Mouse (Mus musculus): ENCODE data around the gene Pigf.
"Not testable (repeated sequence)": the region's sequence is repeated elsewhere in the genome, so short reads cannot be mapped to it uniquely, and the experiment has no call there.

The Pigf gene

GRCm38 (mm10) chr17:87025269-87025949 is at the start of gene Pigf, which contains the start of gene Cript:
TSS of gene Pigf (minus strand) at chr17:87025406.
TSS of gene Cript (plus strand) at chr17:87025550.
- peak; percentile 86 for DNase-seq (ENCODE audit: extremely low spot score, low read depth, low spot score)

GRCm38 (mm10) chr17:87073470-87073869 is 48.3 kb upstream of the Pigf start:
- DNase-seq (ENCODE audit: extremely low spot score, low read depth, low spot score): no peak

GRCm38 (mm10) chr17:87072766-87073440 is 47.7 kb upstream of the Pigf start:
- DNase-seq (ENCODE audit: extremely low spot score, low read depth, low spot score): no peak

GRCm38 (mm10) chr17:87072183-87072582 is 47.0 kb upstream of the Pigf start:
- DNase-seq (ENCODE audit: extremely low spot score, low read depth, low spot score): not testable (repeated sequence)

- DNase-seq (ENCODE audit: extremely low spot score, low read depth, low spot score): no peak
Measured at GRCm38 (mm10) chr17:87068997-87069396, 43.8 kb upstream of the Pigf start.

GRCm38 (mm10) chr17:87063969-87064368 is 38.8 kb upstream of the Pigf start:
- DNase-seq (ENCODE audit: extremely low spot score, low read depth, low spot score): no peak

GRCm38 (mm10) chr17:87063461-87063860 is 38.3 kb upstream of the Pigf start:
- DNase-seq (ENCODE audit: extremely low spot score, low read depth, low spot score): no peak

- DNase-seq (ENCODE audit: extremely low spot score, low read depth, low spot score): no peak
Measured at GRCm38 (mm10) chr17:87062639-87063038, 37.4 kb upstream of the Pigf start.

GRCm38 (mm10) chr17:87057486-87058266 is 32.5 kb upstream of the Pigf start:
- DNase-seq (ENCODE audit: extremely low spot score, low read depth, low spot score): no peak

- no peak for DNase-seq (ENCODE audit: extremely low spot score, low read depth, low spot score)
Measured at GRCm38 (mm10) chr17:87056761-87057160, 31.6 kb upstream of the Pigf start.

- DNase-seq (ENCODE audit: extremely low spot score, low read depth, low spot score): no peak
Measured at GRCm38 (mm10) chr17:87055663-87056062, 30.5 kb upstream of the Pigf start.

GRCm38 (mm10) chr17:87055051-87055459 is 29.8 kb upstream of the Pigf start:
- DNase-seq (ENCODE audit: extremely low spot score, low read depth, low spot score): no peak

GRCm38 (mm10) chr17:87053921-87054320 is 28.7 kb upstream of the Pigf start:
- DNase-seq (ENCODE audit: extremely low spot score, low read depth, low spot score): no peak

GRCm38 (mm10) chr17:87052432-87052831 is 27.2 kb upstream of the Pigf start:
- DNase-seq (ENCODE audit: extremely low spot score, low read depth, low spot score): no peak

- DNase-seq (ENCODE audit: extremely low spot score, low read depth, low spot score): no peak
Measured at GRCm38 (mm10) chr17:87051652-87052051, 26.4 kb upstream of the Pigf start.

- no peak for DNase-seq (ENCODE audit: extremely low spot score, low read depth, low spot score)
Measured at GRCm38 (mm10) chr17:87050469-87051175, 25.4 kb upstream of the Pigf start.

- DNase-seq (ENCODE audit: extremely low spot score, low read depth, low spot score): no peak
Measured at GRCm38 (mm10) chr17:87049696-87050095, 24.5 kb upstream of the Pigf start.

- no peak for DNase-seq (ENCODE audit: extremely low spot score, low read depth, low spot score)
Measured at GRCm38 (mm10) chr17:87044796-87045195, 19.6 kb upstream of the Pigf start.

GRCm38 (mm10) chr17:87044364-87044763 is 19.2 kb upstream of the Pigf start:
- DNase-seq (ENCODE audit: extremely low spot score, low read depth, low spot score): peak; percentile 99

- DNase-seq (ENCODE audit: extremely low spot score, low read depth, low spot score): no peak
Measured at GRCm38 (mm10) chr17:87041739-87042138, 16.5 kb upstream of the Pigf start.

- no peak for DNase-seq (ENCODE audit: extremely low spot score, low read depth, low spot score)
Measured at GRCm38 (mm10) chr17:87038496-87038895, 13.3 kb upstream of the Pigf start.
